Mouse (Mus musculus) WW6 (cell line): ENCODE measurements around the gene Gm1604a.
"Not testable (repeated sequence)": the region's sequence is repeated elsewhere in the genome, so short reads cannot be mapped to it uniquely, and the experiment has no call there.

Source experiments
- DNase-seq: peaks from one replicate; pipeline ENCODE4 v3.0.0-alpha.2; 2013; ENCODE audit warnings: low read depth, low spot score

Gene Gm1604a

DNA sequence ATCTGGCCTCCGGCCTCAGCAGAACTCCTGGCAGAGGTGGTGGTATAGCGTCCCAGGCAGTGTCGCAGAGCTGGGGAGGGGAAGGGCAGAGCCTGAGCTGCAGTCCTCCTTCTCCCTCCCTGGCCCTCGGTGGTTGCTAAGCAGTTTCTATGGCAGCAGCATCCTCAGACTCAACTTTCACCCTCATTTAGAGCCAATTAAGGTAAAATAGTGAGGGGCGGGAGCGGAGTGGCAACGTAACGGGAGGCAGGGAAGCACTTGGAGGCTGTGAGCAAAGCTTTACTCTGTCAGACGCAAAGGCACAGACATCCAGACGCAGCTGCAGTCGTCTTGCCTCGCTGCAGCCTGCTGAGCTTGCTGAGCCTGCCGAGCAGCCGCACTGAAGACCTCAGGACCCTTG, at the start of gene Gm1604a:
Gene Gm1604a (plus strand): TSS at position 312 of the 400 bp plus-strand sequence.
- DNase-seq, result not testable (repeated sequence)

DNA sequence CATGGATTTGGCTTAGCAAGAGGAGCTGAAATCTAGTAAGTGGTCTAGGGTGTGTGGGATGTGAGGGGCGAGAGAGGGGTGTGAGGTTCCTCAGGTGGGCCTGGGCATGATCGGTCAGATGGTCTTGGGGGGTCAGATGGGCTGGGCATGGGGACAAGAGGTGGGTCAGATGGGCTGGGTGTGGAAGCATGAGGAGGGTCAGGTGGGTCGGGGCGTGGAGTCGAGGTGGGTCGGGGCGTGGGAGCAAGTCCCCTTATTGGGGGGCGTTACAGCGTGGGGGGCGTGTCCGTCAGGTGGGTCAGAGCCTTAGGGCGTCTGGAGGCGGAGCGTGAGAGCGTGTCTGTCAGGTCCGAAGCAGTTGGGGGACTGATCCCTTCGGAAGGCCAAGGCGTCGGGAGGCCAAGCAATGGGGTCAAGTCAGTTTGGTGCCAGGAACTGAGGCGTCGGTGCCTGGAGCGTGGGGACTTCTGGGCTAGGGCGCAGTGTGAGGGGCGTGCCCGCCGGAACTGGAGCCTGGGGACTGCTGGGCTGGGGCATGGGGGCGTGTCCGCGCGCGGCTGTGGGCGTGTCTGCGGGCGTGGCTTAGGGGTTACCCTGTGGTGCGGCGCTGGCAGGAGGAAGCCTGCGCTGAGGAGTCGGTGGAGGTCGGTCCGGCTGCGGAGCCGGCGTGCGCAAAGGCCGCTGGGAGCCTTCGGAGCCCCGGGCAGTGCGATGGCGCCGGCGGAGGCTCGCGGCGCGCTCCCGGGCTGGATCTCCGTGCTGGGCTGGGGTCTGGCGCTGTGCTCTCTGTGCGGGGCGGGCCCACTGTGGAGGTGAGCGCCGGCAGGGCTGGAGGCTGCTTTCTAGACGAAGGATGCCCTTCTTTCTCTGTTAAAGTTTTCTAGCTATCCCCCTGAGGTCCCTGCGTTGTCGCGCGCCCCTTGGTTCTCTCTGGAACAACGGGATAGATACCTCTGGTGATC, 46.8 kb upstream of the Gm1604a start, which contains the start of gene Gm49721:
Gene Gm49721 (plus strand): TSS at position 618 of the 962 bp plus-strand sequence.
- not testable (repeated sequence) for DNase-seq

DNA sequence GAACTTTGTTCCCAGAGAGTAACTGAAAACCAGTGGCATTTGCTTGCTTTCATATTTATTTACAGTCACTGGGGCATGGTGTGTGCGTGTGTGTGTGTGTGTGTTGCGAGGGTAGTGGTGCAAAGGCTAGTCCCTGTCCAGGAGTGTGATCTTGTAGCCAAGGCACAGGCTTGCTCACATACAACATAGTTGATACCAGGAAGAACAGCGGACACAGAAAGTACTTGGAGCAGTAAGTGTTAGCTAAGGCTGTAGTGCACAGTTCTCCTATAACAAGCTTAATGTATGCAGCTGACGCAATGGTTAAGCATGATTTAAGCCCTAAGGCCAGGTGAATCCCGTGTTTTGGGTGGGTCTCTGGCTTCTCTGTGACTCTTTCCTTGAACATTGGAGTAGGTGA, 46.0 kb upstream of the Gm1604a start:
- DNase-seq, result not testable (repeated sequence)

DNA sequence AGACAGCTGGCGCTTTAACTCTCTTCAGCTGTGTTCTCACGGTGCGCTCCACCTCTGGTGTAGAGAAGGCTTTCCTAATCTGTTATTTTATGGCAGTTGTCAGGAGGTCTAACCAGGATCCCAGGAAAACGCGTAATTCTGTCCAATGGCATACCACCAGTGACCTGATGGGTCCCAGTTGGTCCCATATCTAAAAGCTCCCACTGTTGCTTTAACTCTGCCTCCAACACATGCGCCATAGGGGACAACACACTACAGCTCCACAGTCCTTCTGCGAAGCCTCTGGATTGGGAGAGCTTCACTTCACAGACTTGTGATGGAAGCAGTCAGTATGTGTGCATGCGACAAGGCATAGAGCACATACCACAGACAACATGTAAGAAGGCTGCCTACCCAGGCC, 45.2 kb upstream of the Gm1604a start:
- not testable (repeated sequence) for DNase-seq

DNA sequence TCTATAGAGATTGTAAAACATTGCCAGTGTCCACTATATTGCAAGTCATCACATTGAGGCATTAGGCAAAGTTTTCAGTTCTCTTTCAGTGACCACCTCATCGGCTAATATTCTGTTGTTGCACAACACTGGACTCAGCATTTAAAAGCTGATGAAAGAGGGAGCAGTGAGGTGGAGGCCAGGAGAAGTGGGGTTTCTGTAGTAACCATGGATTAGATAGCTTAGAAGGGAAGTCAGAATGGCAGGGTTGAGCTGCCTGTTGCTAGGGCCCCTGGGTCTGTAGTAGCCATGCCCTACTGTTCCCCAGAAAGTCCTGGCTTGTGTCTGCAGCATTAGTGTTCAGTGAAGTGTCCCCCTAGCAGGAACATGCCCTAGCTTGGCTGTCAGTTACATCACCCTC, 39.2 kb upstream of the Gm1604a start:
- DNase-seq, result not testable (repeated sequence)

DNA sequence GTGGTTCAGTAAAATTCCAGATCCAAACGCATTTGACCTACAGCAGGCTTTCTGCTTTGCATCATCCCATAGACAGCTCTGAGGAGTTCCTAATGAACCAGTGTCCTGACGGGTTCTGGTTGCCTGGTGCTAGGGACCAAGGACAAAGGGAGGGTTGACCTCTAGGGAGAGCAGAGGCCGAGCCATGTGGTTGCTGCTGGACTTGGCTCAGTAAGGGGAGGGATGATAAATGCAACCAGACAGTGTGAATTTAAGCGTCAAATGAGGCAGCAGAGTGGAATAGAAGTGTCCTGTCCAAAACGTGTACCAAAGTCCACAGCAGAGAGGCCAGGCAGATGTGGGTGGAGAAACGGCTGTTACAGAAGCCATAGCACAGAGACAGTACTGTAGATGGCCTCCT, 29.9 kb upstream of the Gm1604a start:
- DNase-seq, result not testable (repeated sequence)

DNA sequence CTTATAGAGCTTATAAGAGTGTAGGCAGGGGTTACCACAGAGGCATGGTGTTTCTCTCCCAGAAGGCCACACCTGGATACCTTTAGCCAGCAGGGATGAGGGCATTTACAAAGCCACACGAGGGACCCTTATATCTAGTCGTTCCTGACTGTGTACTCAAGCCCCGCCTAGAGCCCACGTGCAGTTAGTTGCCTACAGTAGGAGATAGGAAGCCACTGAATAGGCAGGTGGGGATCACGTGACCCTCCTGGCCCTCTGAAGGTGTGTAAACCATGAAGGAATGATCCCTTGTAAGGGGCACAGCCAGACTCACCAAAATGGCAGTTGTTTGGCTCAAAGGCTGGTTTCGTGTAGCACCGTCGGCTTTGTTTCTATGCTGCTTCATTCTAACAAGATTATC, 28.5 kb upstream of the Gm1604a start:
- not testable (repeated sequence) for DNase-seq

DNA sequence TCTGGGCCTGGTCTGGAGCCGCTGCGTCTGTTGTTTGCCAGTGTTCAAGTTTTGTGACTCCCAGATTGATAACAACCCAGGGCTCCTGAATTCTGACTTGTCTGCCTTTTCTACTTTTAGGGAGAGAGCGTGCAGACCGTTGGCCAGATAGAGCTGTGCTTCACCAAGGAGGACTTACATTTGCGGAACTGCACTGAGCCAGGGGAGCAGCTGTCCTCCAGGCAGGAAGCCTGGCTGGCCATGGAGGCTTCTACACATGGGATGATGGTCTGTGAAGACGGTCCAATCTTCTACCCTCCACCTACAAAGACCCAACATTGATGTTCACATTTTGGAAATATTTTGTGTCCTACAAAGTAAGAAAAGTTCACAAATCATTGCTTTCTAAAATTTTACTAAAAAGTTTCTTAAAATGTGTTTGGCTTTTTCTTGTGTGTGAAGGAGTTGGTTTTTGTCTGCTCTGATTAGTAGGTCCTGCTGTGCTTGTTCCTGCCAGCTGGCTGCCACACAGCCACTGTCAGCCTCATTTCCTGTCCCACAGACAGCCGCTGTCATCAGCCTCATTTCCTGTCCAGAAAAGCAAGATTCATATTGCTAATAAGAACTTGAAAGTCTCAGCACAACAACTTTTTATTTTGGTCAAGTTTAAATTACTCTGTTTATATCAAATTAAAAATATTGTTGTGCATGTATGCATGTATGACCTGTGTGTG, 27.4 kb upstream of the Gm1604a start:
- DNase-seq, result not testable (repeated sequence)

DNA sequence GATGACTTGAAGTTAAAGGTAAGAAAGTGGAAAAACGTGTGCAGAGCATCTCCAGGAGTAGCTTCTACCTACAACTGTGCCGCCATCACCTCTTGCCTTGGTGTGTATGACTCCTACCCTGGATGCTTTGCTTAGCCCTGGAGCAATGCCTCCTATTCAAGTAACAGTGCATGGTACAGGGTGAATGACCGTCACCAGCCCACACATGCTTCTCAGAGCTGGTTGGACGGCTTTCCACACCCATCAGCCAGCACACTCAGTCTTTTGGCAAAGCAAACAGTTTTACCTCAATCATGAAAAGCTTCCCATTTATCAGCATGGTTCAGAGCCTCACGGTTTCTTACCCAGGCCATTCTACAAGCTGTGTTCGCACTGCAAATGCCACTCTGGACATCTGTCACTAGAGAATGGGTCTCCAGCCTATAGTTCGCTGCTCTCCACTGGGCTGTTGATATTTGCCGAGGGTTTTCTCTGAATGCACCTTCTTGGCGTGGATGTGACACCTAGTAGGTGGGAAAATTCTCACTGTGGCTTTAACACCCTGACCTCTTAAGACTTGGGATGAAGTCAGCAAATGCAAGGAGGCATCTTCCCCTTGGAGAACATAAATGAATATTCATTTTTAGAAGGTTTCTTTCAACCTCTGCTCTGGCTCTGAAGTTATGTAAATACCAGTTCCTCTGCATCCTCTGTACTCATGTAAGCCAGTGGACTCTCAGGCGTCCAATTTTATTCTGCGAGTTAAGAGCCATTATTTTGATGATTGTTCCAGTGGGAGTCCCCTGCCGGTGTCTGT, 23.4 kb upstream of the Gm1604a start:
- not testable (repeated sequence) for DNase-seq

DNA sequence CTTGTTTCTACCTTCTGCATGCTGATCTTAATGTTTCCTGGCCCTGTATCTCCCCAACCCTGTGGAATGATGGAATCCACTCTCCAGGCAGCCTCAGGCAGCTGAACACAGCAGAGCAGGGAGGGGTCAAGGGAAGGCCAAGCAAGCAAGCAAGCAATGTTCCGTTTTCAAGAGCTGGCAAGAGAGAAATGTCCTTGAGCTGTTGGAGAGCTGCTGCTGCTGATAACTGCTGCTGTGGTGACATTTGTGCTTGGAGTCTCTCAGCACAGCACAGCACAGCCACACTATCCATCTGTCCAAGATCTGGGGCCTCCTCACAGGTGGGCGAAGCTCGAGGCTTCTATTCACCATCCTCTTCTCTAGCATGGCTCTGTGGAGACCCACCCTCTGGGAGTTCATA, 22.0 kb upstream of the Gm1604a start:
- DNase-seq, result not testable (repeated sequence)

DNA sequence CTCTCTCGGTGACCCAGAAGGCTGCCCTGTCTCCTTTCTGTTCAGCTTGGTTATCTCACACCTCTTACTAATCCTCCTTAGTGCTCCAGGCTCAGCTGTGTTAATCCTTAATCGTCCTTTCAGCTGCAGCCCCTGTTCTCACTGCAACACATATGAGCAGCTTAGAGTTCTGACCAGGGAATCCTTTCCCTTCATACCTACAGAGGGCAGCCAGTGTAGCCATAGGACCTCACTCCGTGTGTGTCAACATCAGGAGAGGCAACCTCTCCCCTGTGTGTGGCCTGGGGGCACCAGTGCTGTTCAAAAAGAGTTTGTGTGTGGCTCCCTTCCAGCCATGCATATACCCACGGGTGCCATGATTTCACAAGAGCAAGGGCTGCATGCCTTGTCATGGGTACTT, 19.7 kb upstream of the Gm1604a start:
- DNase-seq, result not testable (repeated sequence)

DNA sequence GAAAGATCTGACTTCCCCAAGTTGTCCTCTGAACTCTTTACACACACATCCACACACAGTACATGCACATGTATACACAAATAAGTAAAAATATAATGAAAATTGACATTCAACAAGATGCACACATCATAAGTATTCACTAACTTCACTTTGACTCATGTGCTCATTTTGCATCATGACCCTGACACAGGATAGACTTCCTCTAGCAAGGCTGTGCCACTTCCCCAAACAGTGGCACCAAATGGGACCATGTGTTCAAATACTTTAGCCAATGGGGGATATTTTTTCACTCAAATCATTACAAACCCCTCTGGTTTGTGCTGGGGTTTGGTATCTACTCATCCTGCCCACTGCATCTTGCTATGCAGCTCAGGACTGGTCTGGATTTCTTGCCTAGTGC, 16.5 kb upstream of the Gm1604a start:
- not testable (repeated sequence) for DNase-seq

DNA sequence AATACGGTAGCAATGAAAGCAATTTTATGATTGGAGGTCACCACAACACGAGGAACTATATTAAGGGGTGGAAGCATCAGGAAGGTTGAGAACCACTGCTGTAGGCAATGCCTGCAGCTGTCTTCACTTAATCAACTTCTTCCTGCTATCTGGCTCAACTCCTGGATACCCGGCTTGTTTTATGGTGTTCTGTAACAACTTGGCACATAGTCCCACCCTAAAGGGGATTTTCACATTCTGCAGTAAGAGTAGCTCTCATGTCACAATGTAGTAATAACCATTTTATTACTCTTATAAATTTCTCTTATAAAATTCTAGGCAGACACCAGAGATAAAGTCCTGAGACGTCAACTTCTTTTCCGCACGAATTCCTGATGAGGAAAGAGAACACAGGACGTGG, 15.9 kb upstream of the Gm1604a start:
- not testable (repeated sequence) for DNase-seq

DNA sequence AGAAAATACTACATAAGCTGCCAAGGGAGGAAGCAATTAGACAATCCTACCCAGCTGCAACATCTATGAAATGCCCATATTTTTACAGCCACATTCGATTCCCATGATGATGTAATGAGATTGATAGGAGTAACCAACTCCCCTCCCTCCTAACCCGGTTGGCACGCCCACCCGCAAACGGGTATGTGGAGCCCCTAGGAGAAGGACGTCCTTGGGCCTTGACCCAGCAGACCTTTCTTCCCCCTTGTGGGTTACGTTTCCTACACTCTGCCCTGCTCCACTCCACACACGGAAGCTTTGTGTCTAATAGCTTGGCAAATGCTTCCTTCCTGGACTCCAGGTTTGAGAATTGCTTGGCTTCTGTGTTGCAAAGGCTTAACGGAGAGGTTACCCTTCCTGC, 15.5 kb upstream of the Gm1604a start:
- DNase-seq, result not testable (repeated sequence)

DNA sequence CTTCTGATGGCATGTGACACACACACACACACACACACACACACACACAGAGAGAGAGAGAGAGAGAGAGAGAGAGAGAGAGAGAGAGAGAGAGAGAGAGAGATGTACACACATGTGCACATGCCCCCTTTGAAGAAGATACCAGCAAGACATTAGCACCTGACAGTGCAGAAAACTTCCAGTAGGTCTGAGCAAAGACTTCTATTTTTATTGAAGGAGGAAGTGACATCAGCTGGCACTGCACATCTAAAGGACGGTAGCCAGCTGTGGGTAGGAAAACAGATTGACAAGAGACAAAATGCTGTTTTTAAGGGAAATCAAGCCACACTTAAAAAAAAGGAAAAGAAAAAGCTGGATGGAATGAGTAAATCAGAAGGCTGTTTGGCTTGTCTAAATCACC, 11.2 kb upstream of the Gm1604a start:
- not testable (repeated sequence) for DNase-seq

DNA sequence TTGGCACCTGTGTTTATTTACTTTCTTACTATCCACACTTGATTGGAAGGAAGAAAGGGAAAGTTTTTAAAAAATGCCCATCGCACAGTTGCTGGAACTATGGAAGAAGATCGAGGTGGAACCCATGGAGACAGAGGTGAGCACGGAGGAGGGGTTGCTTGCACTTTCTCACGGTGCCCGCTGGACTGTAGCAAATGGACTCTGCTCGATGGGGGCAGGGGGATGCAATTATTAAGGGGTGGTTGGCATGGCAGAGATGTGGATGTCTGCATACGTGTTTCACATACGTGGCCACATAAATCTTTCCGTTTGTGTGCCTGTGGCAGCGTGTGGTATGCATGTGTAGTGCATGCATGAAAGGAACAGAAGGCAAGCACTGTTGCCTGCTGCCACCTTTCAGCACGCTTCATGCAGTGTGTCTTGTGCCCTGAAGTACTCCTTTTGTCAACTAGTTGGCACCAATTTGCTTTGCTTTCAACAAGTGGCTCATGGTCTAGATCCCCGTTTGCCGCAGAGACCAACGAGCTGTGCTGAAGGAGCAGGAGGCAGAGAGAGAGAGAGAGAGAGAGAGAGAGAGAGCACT, 487 bp downstream of the Gm1604a start:
- DNase-seq, result not testable (repeated sequence)

DNA sequence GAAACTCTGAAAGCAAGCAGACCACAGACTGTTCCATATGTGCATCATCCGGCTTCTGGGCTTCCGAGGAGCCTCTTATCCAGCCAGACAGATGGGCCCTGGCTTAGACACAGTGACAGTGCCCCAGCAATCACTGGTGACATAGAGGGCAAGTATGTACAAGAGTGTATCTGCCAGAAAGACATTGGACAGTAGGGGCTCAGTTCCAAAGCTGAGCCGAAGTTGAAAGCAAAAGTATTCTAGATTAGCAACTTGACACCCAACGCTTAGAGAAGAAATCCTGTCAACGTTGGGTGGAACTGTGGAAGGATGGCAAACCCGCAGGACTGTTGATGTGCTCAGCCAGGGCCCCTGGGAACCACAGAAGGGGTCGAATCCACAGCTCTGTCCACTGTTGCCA, 4.8 kb downstream of the Gm1604a start:
- not testable (repeated sequence) for DNase-seq

DNA sequence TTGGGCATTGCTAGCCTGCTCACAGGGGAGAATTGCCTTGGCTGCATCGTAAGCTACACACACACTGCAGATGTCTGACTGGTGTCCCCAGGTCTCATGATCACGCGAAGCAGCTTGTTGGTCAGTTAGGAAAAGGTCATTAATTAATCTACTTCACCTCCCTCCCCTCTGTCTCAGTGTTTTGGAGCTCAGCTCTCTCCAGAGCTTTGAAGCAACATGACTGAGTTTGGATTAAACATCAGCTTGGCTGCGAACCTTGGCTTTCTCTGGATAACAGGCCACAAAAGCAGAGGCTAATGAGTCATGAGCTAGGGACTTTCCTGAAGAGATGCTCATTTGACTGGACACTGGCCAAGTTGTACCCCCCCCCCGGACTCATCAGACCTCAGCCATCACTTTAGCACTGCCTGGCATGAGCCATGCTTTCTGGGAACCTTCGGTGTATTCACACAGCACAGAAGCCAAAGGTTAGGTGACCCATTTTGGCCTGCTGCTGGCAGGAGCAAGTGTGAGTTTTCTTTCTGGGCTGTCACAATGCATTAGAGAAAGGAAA, 5.3 kb downstream of the Gm1604a start:
- not testable (repeated sequence) for DNase-seq

DNA sequence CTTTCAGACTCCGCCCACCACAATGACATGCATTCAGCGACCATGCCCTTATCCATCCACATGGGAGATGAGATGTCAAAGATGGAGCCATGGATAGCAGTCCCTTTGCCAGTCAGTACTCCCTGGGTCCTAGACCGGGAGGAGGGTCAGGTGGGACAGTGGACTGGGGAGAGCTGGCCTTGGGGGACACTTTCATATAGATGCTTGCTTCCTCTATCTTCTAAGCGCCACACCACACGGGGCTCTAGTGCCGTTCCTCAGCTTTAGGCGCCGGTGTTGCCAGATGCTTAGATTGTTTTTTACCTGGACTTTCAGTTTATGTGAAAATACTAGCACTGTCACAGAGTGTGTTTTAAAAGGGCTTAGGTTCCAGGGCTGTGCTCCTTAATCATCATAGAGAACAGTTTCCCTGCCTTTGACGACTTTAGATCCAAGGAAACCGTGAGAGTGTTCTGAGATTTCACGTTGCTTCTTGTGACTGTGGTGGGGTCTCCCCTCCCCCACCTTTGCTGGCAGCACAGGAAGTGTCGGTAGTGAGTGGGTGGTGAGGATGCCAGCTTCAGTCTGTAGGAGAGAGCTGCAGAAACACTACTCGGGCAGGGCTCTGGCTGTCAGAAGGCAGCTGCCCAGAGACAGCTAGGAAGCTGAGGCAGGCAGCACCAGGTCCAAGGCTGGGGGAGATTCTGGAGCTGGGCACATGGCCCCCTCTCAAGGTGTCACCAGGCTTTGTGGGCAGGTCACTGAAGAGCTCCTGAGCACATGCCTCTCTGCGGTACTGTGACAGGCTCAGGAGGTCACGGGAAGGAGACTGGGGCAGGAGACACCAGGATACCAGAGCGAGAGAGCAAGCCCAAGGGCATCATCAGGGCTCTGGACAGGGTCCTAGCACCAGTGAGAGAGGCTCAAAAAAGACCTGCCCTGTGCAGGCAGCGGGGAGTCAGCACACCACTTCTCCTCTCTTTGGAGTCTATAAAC, 8.1 kb downstream of the Gm1604a start:
- DNase-seq, result not testable (repeated sequence)
